Mouse (Mus musculus) forebrain, embryonic 10.5 days (tissue): ENCODE measurements around the gene Ptma. TPM values are rescaled to one million over a fixed set of nuclear protein-coding genes. Genes with fewer than 3 reads are reported as not detected.
"Not testable (repeated sequence)": the region's sequence is repeated elsewhere in the genome, so short reads cannot be mapped to it uniquely, and the experiment has no call there.

ENCODE experiments used
- DNase-seq: peaks from one replicate; pipeline ENCODE4 v3.0.0-alpha.2; 2017; ENCODE audit warnings: low spot score; ENCODE audit errors: extremely low spot score
- H3K27ac ChIP-seq: fragments of 300-500 bp; sonication (generic); 2 replicates; pipeline ENCODE4 v1.5.1; 2016; ENCODE audit warnings: mild to moderate bottlenecking
- H3K27me3 ChIP-seq: fragments of 300-500 bp; sonication (generic); 2 replicates; pipeline ENCODE4 v1.6.1; 2016; ENCODE audit warnings: mild to moderate bottlenecking; ENCODE audit not compliant: poor library complexity, severe bottlenecking
- H3K36me3 ChIP-seq: fragments of 300-500 bp; sonication (generic); replicated peaks from 2 replicates; pipeline ENCODE4 v1.6.1; 2016; ENCODE audit warnings: mild to moderate bottlenecking, moderate library complexity
- H3K4me1 ChIP-seq: fragments of 300-500 bp; sonication (generic); 2 replicates; pipeline ENCODE4 v1.6.1; 2016
- H3K4me3 ChIP-seq: fragments of 300-500 bp; sonication (generic); 2 replicates; pipeline ENCODE4 v1.5.1; 2016; ENCODE audit warnings: mild to moderate bottlenecking, moderate library complexity
- H3K9me3 ChIP-seq: fragments of 300-500 bp; sonication (generic); 2 replicates; pipeline ENCODE4 v1.6.1; 2016; ENCODE audit warnings: mild to moderate bottlenecking, moderate library complexity
- WGBS: fragments of 180-500 bp; shearing (Covaris S2); methylation state at CpG from one replicate; pipeline ENCODE4 v1.1.7; 2016; 5-methylcytosine and 5-hydroxymethylcytosine counted together
- polyA plus RNA-seq: library from polyadenylated mRNA; unstranded; fragments of >200 nt; fragmentation: Nextera tagmentation; extraction: Ambion mirVana; gene quantifications from 2 replicates; pipeline ENCODE4 v1.2.1, GENCODE M21; 2016

The Ptma gene
- polyA plus RNA-seq, 1 experiment from 2014 or later: 2,941 TPM

DNA sequence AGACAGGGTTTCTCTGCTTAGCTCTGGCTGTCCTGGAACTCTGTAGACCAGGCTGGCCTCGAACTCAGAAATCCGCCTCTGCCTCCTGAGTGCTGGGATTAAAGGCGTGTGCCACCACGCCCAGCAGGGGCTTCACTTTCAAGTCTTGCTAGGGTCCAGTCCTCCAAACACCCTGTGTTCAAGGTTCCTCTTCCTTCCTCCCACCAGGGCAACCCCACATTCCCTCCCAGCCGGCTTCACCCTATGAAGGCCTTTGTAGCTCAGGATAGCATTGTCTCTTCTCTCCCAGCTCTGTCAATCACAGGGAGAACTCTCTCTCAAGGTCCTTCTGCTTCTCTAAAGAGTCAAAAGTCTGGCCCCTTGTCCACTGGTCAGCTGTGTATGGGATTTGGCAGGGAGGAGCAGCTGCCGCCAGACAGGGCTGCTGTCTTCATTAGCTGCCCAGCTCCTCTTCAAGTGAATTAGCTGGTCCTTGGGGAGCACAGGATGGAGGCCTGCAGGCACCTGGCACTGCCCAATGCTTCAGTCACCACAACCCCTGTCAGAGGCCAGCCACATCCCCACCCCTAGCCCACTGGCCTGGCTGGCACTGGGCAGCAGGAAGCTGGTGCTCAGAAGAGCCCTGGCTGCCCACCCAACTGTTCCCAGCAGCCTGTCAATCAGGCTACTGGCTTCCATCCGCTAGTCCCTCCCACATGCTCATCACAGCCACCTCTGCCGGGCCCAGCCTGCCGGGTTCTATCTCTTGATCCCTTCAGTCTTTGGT, 15.7 kb upstream of the Ptma start:
- WGBS: 45% methylated on average over 9 of the region's 9 CpGs
- no peaks in the 10 kb centered on the region for H3K9me3 ChIP-seq
- no peak overlapping the region for H3K4me3 ChIP-seq
- no peak for DNase-seq
- peak overlapping the region; percentile 77 for H3K27ac ChIP-seq
- peaks cover 50% of the 10 kb centered on the region for H3K4me1 ChIP-seq
- no peaks in the 10 kb centered on the region for H3K27me3 ChIP-seq
- no peaks in the 10 kb centered on the region for H3K36me3 ChIP-seq

DNA sequence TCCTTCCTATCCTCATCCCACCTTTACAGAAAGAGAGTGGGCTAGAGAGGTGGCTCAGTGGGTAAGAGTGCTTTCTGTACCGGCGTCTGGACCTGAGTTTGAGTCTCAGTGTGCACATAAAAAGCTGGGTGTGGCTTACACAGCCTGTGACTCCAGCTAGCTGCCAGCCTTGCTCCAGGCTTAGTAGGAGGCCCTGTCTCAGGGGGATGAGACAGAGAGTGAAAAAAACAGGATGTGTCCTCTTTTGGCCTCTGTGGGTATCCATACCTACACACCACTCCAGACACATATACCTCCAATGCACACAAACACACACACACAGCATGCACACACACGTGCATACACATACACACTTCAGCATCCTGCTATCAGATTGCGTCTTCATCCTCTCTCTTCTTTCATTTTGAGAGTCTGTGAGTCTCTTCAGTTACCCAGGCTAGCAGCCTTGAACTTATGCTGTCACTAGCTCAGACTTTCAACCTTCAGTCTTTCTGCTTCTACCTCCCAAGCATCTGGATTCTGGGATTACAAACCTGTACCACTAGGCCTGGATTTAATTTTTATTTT, 14.3 kb upstream of the Ptma start:
- Histone ChIP-seq H3K27me3 (no peaks in the 10 kb centered on the region), H3K4me3 (no peak overlapping the region), H3K9me3 (no peaks in the 10 kb centered on the region), H3K36me3 (no peaks in the 10 kb centered on the region), H3K4me1 (peaks cover 40% of the 10 kb centered on the region), H3K27ac (peak overlapping the region; percentile 77)
- no peak for DNase-seq
- WGBS: 84% methylated on average over 4 of the region's 4 CpGs

DNA sequence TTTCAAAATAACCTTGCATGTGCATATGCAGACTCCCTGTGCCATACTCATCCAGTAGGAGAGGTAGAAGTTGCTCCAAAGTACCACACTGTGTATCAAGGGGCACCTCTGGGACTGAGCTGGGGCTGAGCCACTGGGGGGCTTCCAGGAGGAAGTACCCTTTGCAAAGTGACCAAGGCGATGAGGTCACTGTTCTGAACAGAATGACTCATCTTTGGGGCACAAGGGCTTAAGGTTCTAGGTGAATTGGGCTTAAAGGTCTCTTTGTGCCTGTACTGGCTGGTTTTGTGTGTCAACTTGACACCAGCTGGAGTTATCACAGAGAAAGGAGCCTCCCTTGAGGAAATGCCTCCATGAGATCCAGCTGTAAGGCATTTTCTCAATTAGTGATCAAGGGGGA, 13.5 kb upstream of the Ptma start:
- H3K36me3 ChIP-seq, H3K27ac ChIP-seq, DNase-seq, H3K4me3 ChIP-seq, H3K27me3 ChIP-seq, H3K9me3 ChIP-seq: not testable (repeated sequence)
- WGBS: 59% methylated on average over 1 of the region's 1 CpGs
- H3K4me1 ChIP-seq: peaks cover 40% of the 10 kb centered on the region

DNA sequence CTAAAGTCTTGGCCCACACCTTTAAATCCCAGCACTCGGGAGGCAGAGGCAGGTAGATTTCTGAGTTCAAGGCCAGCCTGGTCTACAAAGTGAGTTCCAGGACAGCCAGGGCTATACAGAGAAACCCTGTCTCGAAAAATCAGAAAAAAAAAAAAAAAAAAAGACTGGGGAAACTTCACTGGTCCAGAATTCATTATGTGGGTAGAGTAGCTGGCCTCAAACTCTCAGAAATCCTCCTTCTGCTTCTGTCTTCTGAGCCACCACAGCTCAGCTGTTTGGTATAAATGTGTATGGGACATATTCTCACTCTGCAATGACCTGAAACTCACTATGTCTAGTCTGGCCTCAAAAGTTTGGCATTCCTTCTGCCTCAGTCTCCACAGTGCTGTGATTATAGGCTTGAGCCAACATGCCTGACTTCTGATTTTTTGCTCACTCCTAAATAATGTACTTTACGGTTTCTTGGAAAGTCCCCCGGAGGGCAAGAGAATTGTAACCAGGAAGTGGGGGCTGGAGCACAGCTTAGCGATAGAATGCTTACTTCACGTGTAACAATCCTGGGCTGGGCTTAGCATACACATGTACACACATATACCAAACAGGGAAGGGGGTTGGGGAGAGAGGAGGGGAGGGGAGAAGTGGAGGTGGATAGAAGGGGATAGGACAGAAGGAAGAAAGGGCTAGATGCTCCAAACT, 10.7 kb upstream of the Ptma start:
- H3K4me1 ChIP-seq: peaks cover 24% of the 10 kb centered on the region
- H3K27me3 ChIP-seq: no peaks in the 10 kb centered on the region
- no peaks in the 10 kb centered on the region for H3K36me3 ChIP-seq
- no peaks in the 10 kb centered on the region for H3K9me3 ChIP-seq
- no peak for DNase-seq
- 0 out of 2 replicates have a peak overlapping the region, but pooled peaks have one; percentile 11 for H3K27ac ChIP-seq
- WGBS: 81% methylated on average over 6 of the region's 6 CpGs
- no peak overlapping the region for H3K4me3 ChIP-seq

DNA sequence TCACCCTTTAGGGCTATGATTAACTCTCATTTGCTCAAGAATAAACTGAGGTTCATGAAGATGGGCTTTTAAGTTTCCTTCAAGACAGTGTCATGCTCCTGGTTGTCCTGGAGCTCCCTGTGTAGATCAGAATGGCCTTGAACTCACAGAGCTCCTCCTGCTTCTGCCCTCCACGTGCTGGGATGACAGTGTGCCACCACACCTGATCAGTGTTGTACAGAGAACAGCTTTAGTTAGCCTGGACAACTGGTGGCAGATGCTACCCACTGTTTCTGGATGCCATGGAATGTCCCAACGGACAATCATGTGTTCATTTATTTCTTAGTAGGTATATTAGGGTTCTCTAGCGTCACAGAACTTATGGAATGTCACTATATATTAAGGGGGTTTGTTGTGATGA, 9.4 kb upstream of the Ptma start:
- H3K4me3 ChIP-seq: no peak overlapping the region
- peaks cover 14% of the 10 kb centered on the region for H3K4me1 ChIP-seq
- no peak overlapping the region for H3K27ac ChIP-seq
- no peaks in the 10 kb centered on the region for H3K36me3 ChIP-seq
- WGBS: 73% methylated on average over 3 of the region's 3 CpGs
- H3K27me3 ChIP-seq: peaks cover 2% of the 10 kb centered on the region; the same call in 1 of the 2 replicates
- no peaks in the 10 kb centered on the region for H3K9me3 ChIP-seq
- no peak for DNase-seq

DNA sequence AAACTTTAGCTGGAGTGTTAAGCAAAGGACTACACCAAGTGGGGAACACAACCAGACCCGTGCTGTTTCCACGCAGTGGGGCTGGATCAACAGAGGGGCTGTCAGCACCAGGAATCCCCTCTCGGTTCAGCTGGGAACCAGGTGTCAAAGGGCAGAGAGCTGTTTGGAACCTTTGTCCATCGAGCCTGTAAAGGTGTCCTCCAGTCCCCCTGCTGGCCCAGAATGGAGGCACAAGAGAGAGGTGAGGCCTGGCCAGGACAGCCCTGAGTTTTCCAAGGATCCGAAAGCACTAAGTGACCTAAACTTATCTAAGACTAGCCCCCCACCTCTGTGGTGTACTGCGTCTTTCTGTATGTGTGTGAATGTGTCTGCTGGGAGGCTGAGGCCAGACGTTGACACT, 6.2 kb upstream of the Ptma start:
- Histone ChIP-seq H3K27me3 (peaks cover 7% of the 10 kb centered on the region), H3K4me3 (no peak overlapping the region), H3K27ac (peak overlapping the region; percentile 2; the same call in 1 of the 2 replicates), H3K4me1 (peaks cover 30% of the 10 kb centered on the region), H3K9me3 (no peaks in the 10 kb centered on the region), H3K36me3 (no peaks in the 10 kb centered on the region)
- WGBS: 41% methylated on average over 7 of the region's 7 CpGs
- DNase-seq: peak; percentile 61

DNA sequence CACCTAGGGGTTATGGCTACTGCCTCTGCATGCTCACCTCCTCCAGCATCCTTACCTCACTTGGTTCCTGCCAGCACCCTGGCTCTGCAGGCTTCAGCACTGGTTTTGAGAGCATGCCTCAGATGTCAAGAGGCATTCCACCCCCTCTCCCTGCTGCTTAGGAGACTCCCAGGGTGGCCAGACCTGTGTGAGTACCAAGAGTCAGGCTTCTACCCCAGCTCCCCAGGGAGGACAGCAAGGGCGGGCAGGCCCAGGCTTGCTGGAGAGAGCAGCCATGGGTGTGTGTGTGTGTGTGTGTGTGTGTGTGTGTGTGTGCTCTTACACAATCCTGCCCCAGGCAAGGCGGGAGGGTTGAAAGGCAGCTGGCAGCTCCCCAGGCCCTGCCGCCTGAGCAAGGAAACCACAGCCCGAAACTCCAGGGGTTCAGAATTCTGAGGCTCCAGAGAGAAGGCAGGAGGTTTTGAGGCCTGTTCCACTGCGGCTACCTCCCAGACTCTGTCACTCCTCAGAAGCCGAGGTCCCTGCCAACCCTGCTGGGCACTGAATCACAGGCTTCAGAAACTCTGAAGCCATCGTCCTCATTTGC, 4.1 kb upstream of the Ptma start:
- Histone ChIP-seq H3K4me1 (peaks cover 40% of the 10 kb centered on the region), H3K4me3 (no peak overlapping the region), H3K27me3 (peaks cover 7% of the 10 kb centered on the region), H3K9me3 (no peaks in the 10 kb centered on the region), H3K27ac (peak overlapping the region; percentile 74), H3K36me3 (peaks cover under 1% of the 10 kb centered on the region)
- DNase-seq: no peak
- 71% methylated on average over 7 of the region's 7 CpGs for WGBS

DNA sequence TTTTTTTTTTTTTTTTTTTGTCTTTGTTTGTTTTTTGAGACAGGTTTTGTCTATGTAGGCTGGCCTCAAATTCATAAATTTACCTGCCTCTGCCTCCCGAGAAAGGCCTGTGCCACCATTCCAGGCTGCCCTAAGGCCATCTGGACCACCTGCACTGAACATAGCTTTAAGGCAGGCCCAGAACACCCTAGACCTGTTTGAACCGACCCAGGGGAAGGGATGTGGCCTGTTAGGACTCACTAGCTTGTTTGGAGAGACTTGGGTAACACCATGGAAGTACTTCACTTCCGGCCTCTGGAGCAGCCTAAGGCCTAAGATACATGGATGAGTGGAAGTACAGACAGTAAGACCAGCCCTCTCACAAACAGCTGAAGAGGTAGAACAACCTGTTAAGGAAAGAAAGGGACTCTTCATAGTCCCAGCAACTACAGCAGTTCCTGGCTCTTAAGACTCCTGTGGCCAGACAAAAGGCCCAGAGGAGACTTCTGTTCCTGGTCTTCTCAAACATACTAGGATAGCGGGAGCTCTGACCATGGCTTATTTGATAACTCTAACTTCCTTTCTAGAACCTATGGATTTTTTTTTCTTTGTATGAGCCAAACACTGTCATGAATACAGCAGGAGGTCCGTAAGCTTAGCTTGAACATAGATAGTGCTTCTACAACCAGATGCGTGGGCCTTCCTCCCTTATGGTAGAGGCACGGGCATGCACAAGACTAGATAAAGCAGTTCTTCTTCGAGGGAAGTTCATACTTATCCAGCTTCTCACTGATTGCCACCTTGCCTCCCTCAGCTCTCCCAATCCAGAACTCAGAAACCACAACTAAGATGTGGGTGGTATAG, 2.5 kb upstream of the Ptma start:
- DNase-seq: no peak
- 86% methylated on average over 8 of the region's 8 CpGs for WGBS
- Histone ChIP-seq H3K36me3 (peaks cover 17% of the 10 kb centered on the region), H3K4me1 (peaks cover 48% of the 10 kb centered on the region), H3K27ac (peak overlapping the region; percentile 100), H3K9me3 (no peaks in the 10 kb centered on the region), H3K27me3 (peaks cover 7% of the 10 kb centered on the region), H3K4me3 (peak overlapping the region; percentile 100)

DNA sequence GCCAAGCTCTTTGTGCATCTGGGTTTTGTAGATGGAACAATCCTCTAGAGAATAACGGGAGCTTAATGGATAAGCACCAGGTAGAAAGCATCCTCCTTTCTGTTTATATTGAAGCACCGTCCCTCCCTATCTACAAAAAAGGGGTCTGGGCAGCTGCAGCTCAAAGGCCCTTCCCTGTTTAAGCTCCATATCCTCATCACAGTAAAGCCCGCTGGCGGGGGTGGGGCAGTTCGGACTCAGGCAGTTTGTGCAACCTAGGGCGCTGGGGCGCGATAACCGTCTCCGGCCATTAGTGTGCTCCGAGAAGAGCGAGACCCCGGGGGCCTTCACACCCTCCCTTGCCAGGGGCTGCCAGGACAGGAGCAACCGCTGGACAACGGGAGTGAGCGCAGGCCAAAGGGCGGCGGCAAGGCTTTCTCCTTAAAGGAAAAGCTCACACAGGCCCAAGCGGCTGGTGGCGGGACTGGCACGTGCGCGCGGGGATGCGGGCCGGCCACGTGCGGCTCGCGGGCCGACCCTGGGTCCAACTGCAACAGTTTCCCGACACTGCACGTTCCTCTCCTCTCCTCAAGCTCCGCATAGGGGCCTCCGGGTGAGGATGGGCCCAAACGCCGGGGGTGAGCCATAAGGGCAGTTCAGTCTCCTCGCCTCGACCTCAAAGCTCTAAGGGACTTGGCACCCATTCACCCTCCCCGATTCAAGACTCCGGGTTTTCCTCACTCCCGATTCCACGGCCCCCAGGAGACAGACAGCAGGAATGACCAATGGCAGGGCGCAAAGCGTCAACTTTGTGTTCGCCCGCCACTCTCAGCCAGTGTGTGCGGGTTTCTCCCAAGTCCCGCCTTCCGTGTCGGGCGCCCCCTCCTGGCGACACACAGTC, 1.7 kb upstream of the Ptma start:
- Histone ChIP-seq H3K4me1 (peaks cover 57% of the 10 kb centered on the region), H3K27me3 (peaks cover 7% of the 10 kb centered on the region), H3K9me3 (no peaks in the 10 kb centered on the region), H3K27ac (peak overlapping the region; percentile 100), H3K4me3 (peak overlapping the region; percentile 100), H3K36me3 (peaks cover 25% of the 10 kb centered on the region)
- 3% methylated on average over 53 of the region's 53 CpGs for WGBS
- DNase-seq: peak; percentile 99

DNA sequence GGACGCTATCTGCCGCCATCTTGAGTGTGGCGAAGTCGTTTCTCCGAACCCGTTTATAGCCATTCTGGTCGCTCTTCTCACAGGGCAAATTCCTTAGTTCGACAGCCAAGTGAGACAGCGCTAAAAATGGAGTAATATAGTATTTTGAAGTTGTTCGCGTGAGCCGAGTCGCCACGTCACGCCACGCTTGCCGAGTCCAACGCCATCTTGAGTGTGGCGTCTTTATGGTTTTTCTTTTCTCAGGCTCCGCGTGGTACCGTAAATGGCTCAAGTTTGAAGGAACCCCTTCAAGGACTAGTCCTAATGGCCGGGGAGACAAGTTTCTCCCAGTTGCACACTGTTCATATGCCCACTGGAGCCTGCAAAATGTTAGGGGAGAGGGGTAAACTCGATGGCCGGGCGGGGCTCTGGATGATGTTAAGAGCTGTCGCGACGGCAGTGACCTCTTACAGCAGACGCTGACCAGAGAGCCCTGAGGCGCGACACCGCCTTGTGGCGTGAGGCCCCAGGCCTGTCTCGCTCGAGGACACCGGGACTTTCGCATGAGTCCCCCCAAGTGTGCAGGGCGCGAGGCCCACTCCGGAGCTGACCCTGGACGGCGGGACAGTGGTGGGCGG, 919 bp upstream of the Ptma start:
- Histone ChIP-seq H3K4me3 (peak overlapping the region; percentile 100), H3K9me3 (no peaks in the 10 kb centered on the region), H3K27ac (peak overlapping the region; percentile 100), H3K27me3 (peaks cover 7% of the 10 kb centered on the region), H3K4me1 (peaks cover 53% of the 10 kb centered on the region), H3K36me3 (peaks cover 28% of the 10 kb centered on the region)
- DNase-seq: no peak
- under 1% methylated on average over 44 of the region's 44 CpGs for WGBS
